ENCODE assay signal across 8 mouse cellular contexts in the genomic region with DNA sequence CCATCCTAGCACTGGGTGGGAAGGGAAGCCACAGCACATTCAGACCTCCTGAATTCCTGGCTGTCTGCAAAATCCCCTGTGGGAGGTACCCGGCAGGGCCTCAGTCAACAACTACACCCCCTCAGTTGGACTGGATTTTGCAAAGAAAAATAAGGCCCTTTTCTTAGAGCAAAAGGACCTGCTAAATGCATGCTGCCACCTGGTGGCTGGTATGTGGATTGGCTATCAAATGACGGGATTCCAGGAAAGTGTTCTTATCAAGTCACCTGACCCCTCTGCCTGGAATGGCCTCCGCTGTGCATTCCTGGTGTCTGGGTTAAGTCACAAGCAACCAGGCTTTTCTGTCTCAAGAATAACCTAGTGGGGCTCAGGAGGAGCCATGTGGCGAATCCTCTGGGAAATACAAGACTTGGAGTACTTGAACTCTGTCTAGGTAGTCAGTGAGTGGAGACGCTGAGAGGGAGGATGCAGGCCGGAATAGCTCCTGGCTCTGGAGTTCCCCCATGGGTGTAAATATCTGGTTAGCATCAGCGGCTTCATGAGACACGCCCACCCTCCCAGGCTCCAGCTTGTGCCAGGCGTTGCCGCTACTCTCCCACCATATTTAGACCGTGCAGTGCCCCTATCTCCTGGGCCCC. TPM values are rescaled to one million over a fixed set of nuclear protein-coding genes. Genes with fewer than 3 reads are reported as not detected.
A peak's percentile ranks its signal among the peaks of the same experiment; 100 is the strongest.
DNase-seq lines count a peak whose midpoint lies in the region; ATAC-seq and TF ChIP-seq lines count a peak whose summit lies in the region.

No protein-coding gene starts in this region.

- no peaks in the 10 kb centered on the region for H3K36me3 ChIP-seq in hindbrain, postnatal 0 days (ENCODE audit: insufficient read depth, low read length)

- no peak overlapping the region for H3K9ac ChIP-seq in hindbrain, postnatal 0 days (replicated peaks; ENCODE audit: low read length)

- H3K4me1 ChIP-seq in hindbrain, postnatal 0 days (ENCODE audit: insufficient read depth, low read length): no peaks in the 10 kb centered on the region; the same call in 1 of the 2 replicates

- H3K4me2 ChIP-seq in hindbrain, postnatal 0 days (ENCODE audit: low read depth, low read length): no peak overlapping the region

- no peaks in the 10 kb centered on the region for H3K9me3 ChIP-seq in hindbrain, postnatal 0 days (ENCODE audit: low read length)

- ATAC-seq in hindbrain, postnatal 0 days: peak; percentile 29; the same call in 1 of the 2 replicates
- 0 out of 2 replicates have a peak, but pooled peaks have one; percentile 40 for ATAC-seq in megakaryocyte, adult 5-6 weeks (ENCODE audit: poor library complexity, severe bottlenecking)
- ATAC-seq in inflammation-experienced regulatory T-cells, adult 6 months: no peak

- intact Hi-C loops in left cerebral cortex, adult 2 months (cut with DNase I): loop anchor here (1.0 to 2.0 kb wide), 2 partner anchors 39 to 122 kb away; no protein-coding TSS in a partner anchor

- H3K4me3 ChIP-seq in hindbrain, postnatal 0 days (ENCODE audit: low read length): no peak overlapping the region
- no peak overlapping the region for H3K4me3 ChIP-seq in left cerebral cortex, adult 2 months

- peak; percentile 98 for DNase-seq in ZHBTc4 (ENCODE audit: low read depth, low spot score)
- DNase-seq in cerebellum, postnatal 14 days: peak; percentile 78 to 79
- peak; percentile 61 for DNase-seq in gastrocnemius, adult 18-20 months (ENCODE audit: low spot score)
- peak; percentile 88 for DNase-seq in hindbrain, postnatal 0 days (ENCODE audit: low spot score)
- peak; percentile 49 to 65 for DNase-seq in left cerebral cortex, adult 2 months (ENCODE audit: extremely low spot score in 1 of 2, low spot score in 2 of 2)
- peak; percentile 65 for DNase-seq in right cerebral cortex, postnatal 4 days

- peak; percentile 94 for TF ChIP-seq CTCF in hindbrain, postnatal 0 days (IDR thresholded peaks at IDR 0.05; ENCODE audit: low read depth)
- peak; percentile 94 for TF ChIP-seq CTCF in left cerebral cortex, adult 2 months (IDR thresholded peaks at IDR 0.05)

- H3K27ac ChIP-seq in hindbrain, postnatal 0 days: no peak overlapping the region
- H3K27ac ChIP-seq in left cerebral cortex, adult 2 months: no peak overlapping the region

- whole genome bisulfite sequencing in hindbrain, postnatal 0 days: 49% methylated on average over 11 of the region's 11 CpGs

- no peaks in the 10 kb centered on the region for H3K27me3 ChIP-seq in hindbrain, postnatal 0 days (ENCODE audit: insufficient read depth, low read length)

RNA-seq across cellular contexts. Expression of gene Tmem98, which starts 8.2 kb away (rescaled TPM):
- under 1 TPM; 0.71 to 0.78 TPM for total RNA-seq in gastrocnemius, adult 18-20 months (2021)
- 19.8 and 23.0 TPM in 2 replicates for total RNA-seq in hindbrain, postnatal 0 days (2014; rRNA removed)
- 20.0 and 20.6 TPM in 2 replicates for polyA plus RNA-seq in hindbrain, postnatal 0 days (2015; fragmentation: Nextera tagmentation; extraction: Ambion mirVana)
- total RNA-seq in left cerebral cortex, adult 2 months (2021): 1 to 10 TPM; 4.8 to 5.8 TPM
- total RNA-seq in megakaryocyte, adult 5-6 weeks (2015): 0.16 TPM in 1 of 2 replicates, not detected in the other
- total RNA-seq in megakaryocyte, adult 5-6 weeks (2017): 0.22 TPM in 1 of 2 replicates, not detected in the other
- polyA plus RNA-seq in inflammation-experienced regulatory T-cells, adult 6 months (2017; shearing (Covaris generic)): under 1 TPM in 1 of 3 experiments, not detected in 2; 0.21 TPM

RNA-seq across cellular contexts. Expression of gene Myo1d, which starts 38.4 kb away (rescaled TPM):
- total RNA-seq in gastrocnemius, adult 18-20 months (2021): 1 to 10 TPM; 2.7 to 4.2 TPM
- 1.4 and 2.6 TPM in 2 replicates for total RNA-seq in hindbrain, postnatal 0 days (2014; rRNA removed)
- 1.8 and 2.0 TPM in 2 replicates for polyA plus RNA-seq in hindbrain, postnatal 0 days (2015; fragmentation: Nextera tagmentation; extraction: Ambion mirVana)
- 1 to 10 TPM; 5.6 to 7.0 TPM for total RNA-seq in left cerebral cortex, adult 2 months (2021)
- 5.6 and 6.2 TPM in 2 replicates for total RNA-seq in megakaryocyte, adult 5-6 weeks (2015)
- total RNA-seq in megakaryocyte, adult 5-6 weeks (2017): 3.0 and 4.2 TPM in 2 replicates
- under 1 TPM; 0.71 to 0.86 (median 0.77) TPM for polyA plus RNA-seq in inflammation-experienced regulatory T-cells, adult 6 months (2017; shearing (Covaris generic))

RNA-seq across cellular contexts. Expression of gene Spaca3, which starts 40.0 kb away (rescaled TPM):
- total RNA-seq in gastrocnemius, adult 18-20 months (2021): not detected
- total RNA-seq in hindbrain, postnatal 0 days (2014; rRNA removed): not detected in 2 replicates
- not detected in 2 replicates for polyA plus RNA-seq in hindbrain, postnatal 0 days (2015; fragmentation: Nextera tagmentation; extraction: Ambion mirVana)
- total RNA-seq in left cerebral cortex, adult 2 months (2021): not detected
- not detected in 2 replicates for total RNA-seq in megakaryocyte, adult 5-6 weeks (2015)
- total RNA-seq in megakaryocyte, adult 5-6 weeks (2017): not detected in 2 replicates
- not detected for polyA plus RNA-seq in inflammation-experienced regulatory T-cells, adult 6 months (2017; shearing (Covaris generic))
